Mouse (Mus musculus) forebrain, embryonic 16.5 days (tissue): ENCODE data around the gene Chkb. TPM values are rescaled to one million over a fixed set of nuclear protein-coding genes. Genes with fewer than 3 reads are reported as not detected.
"Not testable (repeated sequence)": the region's sequence is repeated elsewhere in the genome, so short reads cannot be mapped to it uniquely, and the experiment has no call there.

Experiments used
- ATAC-seq: fragments of 200-750 bp; cut with Nextera tagmentation; 2 replicates; pipeline ENCODE4 v1.8.0; 2017; ENCODE audit warnings: mild to moderate bottlenecking, moderate library complexity
- H3K27ac ChIP-seq: fragments of 300-500 bp; sonication (generic); 2 replicates; pipeline ENCODE4 v1.5.1; 2014; ENCODE audit warnings: low read length, control low read depth
- H3K27me3 ChIP-seq: fragments of 300-500 bp; sonication (generic); replicated peaks from 2 replicates; pipeline ENCODE4 v1.6.1; 2014; ENCODE audit warnings: low read length; ENCODE audit not compliant: control insufficient read depth, insufficient read depth
- H3K36me3 ChIP-seq: fragments of 300-500 bp; sonication (generic); 2 replicates; pipeline ENCODE4 v1.6.1; 2014; ENCODE audit not compliant: control insufficient read depth, insufficient read depth
- H3K4me1 ChIP-seq: fragments of 300-500 bp; sonication (generic); replicated peaks from 2 replicates; pipeline ENCODE4 v1.6.1; 2014; ENCODE audit warnings: low read length; ENCODE audit not compliant: control insufficient read depth, insufficient read depth
- H3K4me2 ChIP-seq: fragments of 300-500 bp; sonication (generic); 2 replicates; pipeline ENCODE4 v1.6.1; 2014; ENCODE audit warnings: mild to moderate bottlenecking, low read length, control low read depth
- H3K4me3 ChIP-seq: fragments of 300-500 bp; sonication (generic); replicated peaks from 2 replicates; pipeline ENCODE4 v1.5.1; 2014; ENCODE audit warnings: mild to moderate bottlenecking, low read length, control low read depth
- H3K9ac ChIP-seq: fragments of 300-500 bp; sonication (generic); replicated peaks from 2 replicates; pipeline ENCODE4 v1.6.1; 2014; ENCODE audit warnings: low read depth, low read length, control low read depth
- H3K9me3 ChIP-seq: fragments of 300-500 bp; sonication (generic); 2 replicates; pipeline ENCODE4 v1.6.1; 2016; ENCODE audit warnings: low read length; ENCODE audit not compliant: control insufficient read depth
- WGBS: fragments of 180-500 bp; shearing (Covaris S2); extraction: QIAGEN DNeasy Blood & Tissue Kit; methylation state at CpG from one replicate; pipeline ENCODE4 v1.1.7; 2014; 5-methylcytosine and 5-hydroxymethylcytosine counted together
- polyA plus RNA-seq: library from polyadenylated mRNA; unstranded; fragments of >200 nt; fragmentation: Nextera tagmentation; extraction: Ambion mirVana; gene quantifications from 2 replicates; pipeline ENCODE4 v1.2.1, GENCODE M21; 2015

Gene Chkb
- polyA plus RNA-seq, 1 experiment from 2014 or later: 77.7 TPM

DNA sequence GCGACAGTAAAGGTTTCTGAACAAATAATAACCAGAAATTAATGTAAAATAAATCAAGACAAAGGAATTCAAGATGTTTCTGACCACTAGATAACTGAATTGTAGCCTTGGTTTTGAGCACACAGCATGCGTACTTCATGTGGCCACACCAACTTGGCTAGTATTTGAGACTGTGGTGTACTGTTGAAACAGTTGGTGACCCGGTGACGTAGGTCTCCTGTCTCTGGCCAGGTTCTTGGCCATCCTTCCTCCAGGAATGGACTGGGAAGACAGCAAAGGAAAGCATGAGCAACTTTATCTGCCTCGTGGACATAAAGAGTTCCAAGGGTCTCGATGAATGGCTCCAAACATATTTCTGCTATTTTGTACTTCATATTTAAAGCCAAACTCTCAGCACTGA, 2.1 kb upstream of the Chkb start:
- Histone ChIP-seq H3K9ac (no peak overlapping the region), H3K4me2 (no peak overlapping the region), H3K4me3 (no peak overlapping the region), H3K36me3 (peaks cover 5% of the 10 kb centered on the region), H3K27ac (no peak overlapping the region), H3K27me3 (no peaks in the 10 kb centered on the region), H3K4me1 (peaks cover 22% of the 10 kb centered on the region), H3K9me3 (no peaks in the 10 kb centered on the region)
- WGBS: 92% methylated on average over 6 of the region's 6 CpGs
- no peak for ATAC-seq

GRCm38 (mm10) chr15:89431271-89431670, 1.6 kb upstream of the Chkb start:
- H3K9ac ChIP-seq: no peak overlapping the region
- ATAC-seq: no peak
- no peaks in the 10 kb centered on the region for H3K27me3 ChIP-seq
- WGBS: 90% methylated on average over 3 of the region's 3 CpGs
- H3K4me1 ChIP-seq: peaks cover 22% of the 10 kb centered on the region
- H3K36me3 ChIP-seq: peaks cover 6% of the 10 kb centered on the region
- no peak overlapping the region for H3K4me3 ChIP-seq
- H3K27ac ChIP-seq: no peak overlapping the region
- H3K9me3 ChIP-seq: no peaks in the 10 kb centered on the region
- H3K4me2 ChIP-seq: no peak overlapping the region

DNA sequence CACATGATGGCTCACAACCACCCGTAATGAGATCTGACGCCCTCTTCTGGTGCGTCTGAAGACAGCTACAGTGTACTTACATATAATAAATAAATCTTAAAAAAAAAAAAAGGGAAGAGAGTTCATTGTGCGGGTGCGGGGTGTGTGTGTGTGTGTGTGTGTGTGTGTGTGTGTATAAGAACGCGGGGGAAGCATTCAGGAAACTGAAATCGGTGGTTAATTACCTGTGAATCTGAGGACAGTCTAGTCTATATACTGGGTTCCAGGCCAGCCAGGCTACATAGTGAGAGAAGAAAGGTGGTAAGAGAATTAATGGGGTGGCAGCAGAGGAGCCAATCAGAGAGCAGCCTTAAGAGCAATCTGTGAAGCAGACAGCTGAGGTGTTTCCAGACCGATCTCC, 1.1 kb upstream of the Chkb start:
- H3K27me3 ChIP-seq, H3K9me3 ChIP-seq, H3K9ac ChIP-seq, H3K4me2 ChIP-seq, H3K4me3 ChIP-seq, ATAC-seq, H3K27ac ChIP-seq: not testable (repeated sequence)
- Histone ChIP-seq H3K4me1 (peaks cover 22% of the 10 kb centered on the region), H3K36me3 (peaks cover 11% of the 10 kb centered on the region)
- 93% methylated on average over 6 of the region's 9 CpGs for WGBS

GRCm38 (mm10) chr15:89430341-89430740, 633 bp upstream of the Chkb start:
- no peak for ATAC-seq
- no peaks in the 10 kb centered on the region for H3K9me3 ChIP-seq
- H3K9ac ChIP-seq: peak overlapping the region; percentile 81
- H3K4me1 ChIP-seq: peaks cover 22% of the 10 kb centered on the region
- WGBS: 44% methylated on average over 6 of the region's 6 CpGs
- no peaks in the 10 kb centered on the region for H3K27me3 ChIP-seq
- H3K4me3 ChIP-seq: peak overlapping the region; percentile 92
- peak overlapping the region; percentile 80 for H3K4me2 ChIP-seq
- H3K36me3 ChIP-seq: peaks cover 11% of the 10 kb centered on the region
- H3K27ac ChIP-seq: peak overlapping the region; percentile 97

- WGBS: 5% methylated on average over 22 of the region's 22 CpGs
- Histone ChIP-seq H3K27ac (peak overlapping the region; percentile 97), H3K4me2 (peak overlapping the region; percentile 80), H3K9me3 (no peaks in the 10 kb centered on the region), H3K4me1 (peaks cover 22% of the 10 kb centered on the region), H3K36me3 (peaks cover 11% of the 10 kb centered on the region), H3K9ac (peak overlapping the region; percentile 81), H3K27me3 (no peaks in the 10 kb centered on the region), H3K4me3 (peak overlapping the region; percentile 92)
- ATAC-seq: peak; percentile 49
Measured at GRCm38 (mm10) chr15:89428821-89429351, 822 bp downstream of the Chkb start.

DNA sequence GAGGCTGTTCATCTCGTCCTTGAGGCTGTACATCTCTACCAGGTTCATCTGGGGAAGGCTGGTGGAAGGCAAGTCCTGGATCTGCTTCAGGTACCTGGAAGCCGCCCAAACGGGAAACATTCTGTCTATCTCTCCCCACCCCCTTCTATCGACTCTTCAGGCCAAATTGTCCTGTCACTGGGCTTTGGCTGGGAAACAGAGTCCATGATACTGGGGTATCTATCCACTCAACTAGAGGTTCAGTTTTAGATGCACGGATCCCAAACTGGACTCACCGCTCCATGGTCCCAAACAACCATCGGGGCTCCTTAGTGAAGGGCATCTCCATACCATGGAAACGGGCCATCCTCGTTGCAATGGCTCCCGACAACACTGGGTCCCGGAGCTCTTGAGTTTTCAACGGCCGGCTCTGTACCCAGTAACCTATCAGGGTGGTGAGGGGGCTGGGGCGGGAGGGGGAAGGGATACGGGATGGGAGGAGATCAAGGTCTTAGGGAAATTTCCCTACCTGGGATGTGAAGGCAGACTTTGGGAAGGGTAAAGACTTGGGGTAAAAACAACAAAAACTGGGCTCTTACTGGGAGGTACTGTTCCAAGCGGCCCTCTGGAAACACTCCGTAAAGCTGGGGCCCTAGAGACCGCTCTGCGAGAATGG, 1.4 kb downstream of the Chkb start:
- no peak overlapping the region for H3K27ac ChIP-seq
- ATAC-seq: no peak
- no peaks in the 10 kb centered on the region for H3K27me3 ChIP-seq
- H3K4me1 ChIP-seq: peaks cover 22% of the 10 kb centered on the region
- peak overlapping the region; percentile 81; the same call in 1 of the 2 replicates for H3K9ac ChIP-seq
- H3K36me3 ChIP-seq: peaks cover 11% of the 10 kb centered on the region
- no peaks in the 10 kb centered on the region for H3K9me3 ChIP-seq
- WGBS: 79% methylated on average over 19 of the region's 19 CpGs
- H3K4me2 ChIP-seq: peak overlapping the region; percentile 80
- H3K4me3 ChIP-seq: peak overlapping the region; percentile 92

GRCm38 (mm10) chr15:89426716-89427115, 3.0 kb downstream of the Chkb start:
- WGBS: 83% methylated on average over 10 of the region's 10 CpGs
- Histone ChIP-seq H3K4me3 (no peak overlapping the region), H3K4me2 (no peak overlapping the region), H3K9ac (no peak overlapping the region), H3K4me1 (peaks cover 22% of the 10 kb centered on the region), H3K27me3 (no peaks in the 10 kb centered on the region), H3K36me3 (peaks cover 11% of the 10 kb centered on the region), H3K9me3 (no peaks in the 10 kb centered on the region), H3K27ac (no peak overlapping the region)
- ATAC-seq: no peak

GRCm38 (mm10) chr15:89425711-89426121, 4.0 kb downstream of the Chkb start, which contains the start of gene Cpt1b:
Cpt1b (minus strand) TSS chr15:89425863.
- Histone ChIP-seq H3K9ac (no peak within 1 kb of the TSS), H3K4me1 (peaks cover 14% of the 10 kb centered on the region), H3K4me3 (no peak within 1 kb of the TSS), H3K27me3 (no peaks in the 10 kb centered on the region), H3K27ac (no peak within 1 kb of the TSS), H3K4me2 (no peak within 1 kb of the TSS), H3K9me3 (no peaks in the 10 kb centered on the region), H3K36me3 (peaks cover 11% of the 10 kb centered on the region)
- WGBS: 35% methylated on average over 6 of the region's 6 CpGs
- no peak for ATAC-seq

GRCm38 (mm10) chr15:89424621-89425020, 5.1 kb downstream of the Chkb start:
- H3K9ac ChIP-seq: no peak overlapping the region
- H3K4me3 ChIP-seq: no peak overlapping the region
- WGBS: 86% methylated on average over 8 of the region's 8 CpGs
- peaks cover 13% of the 10 kb centered on the region for H3K36me3 ChIP-seq
- no peak overlapping the region for H3K27ac ChIP-seq
- no peak for ATAC-seq
- H3K9me3 ChIP-seq: no peaks in the 10 kb centered on the region
- no peak overlapping the region for H3K4me2 ChIP-seq
- H3K4me1 ChIP-seq: peaks cover 10% of the 10 kb centered on the region
- H3K27me3 ChIP-seq: no peaks in the 10 kb centered on the region
